Mouse (Mus musculus): Measurements from ENCODE around the gene Slc25a13. TPM values are rescaled to one million over a fixed set of nuclear protein-coding genes. Genes with fewer than 3 reads are reported as not detected.

The Slc25a13 gene
- total and polyA plus RNA-seq, 3 experiments = 15.6 to 16.7 TPM; not detected in 1

- DNase-seq (ENCODE audit: low read depth, low spot score) = no peak
- no peak overlapping the region for H3K9ac ChIP-seq (ENCODE audit: control insufficient read depth, low read depth, low read length, poor library complexity, severe bottlenecking)
- no peak overlapping the region for H3K27ac ChIP-seq (ENCODE audit: control insufficient read depth, low read depth, low read length)
- H3K79me2 ChIP-seq (ENCODE audit: control insufficient read depth, insufficient read depth, low read length, poor library complexity) = no peaks in the 10 kb centered on the region
- no peaks in the 10 kb centered on the region for H3K9me3 ChIP-seq (replicated peaks; ENCODE audit: insufficient read depth, low read length)
- H3K4me1 ChIP-seq (ENCODE audit: control insufficient read depth in 1 of 2, insufficient read depth in 2 of 2, low read length in 2 of 2) = no peaks in the 10 kb centered on the region
- H3K27me3 ChIP-seq (ENCODE audit: control insufficient read depth in 1 of 2, insufficient read depth in 2 of 2, low read length in 2 of 2) = no peaks in the 10 kb centered on the region
- TF ChIP-seq TBP (IDR thresholded peaks at IDR 0.05; ENCODE audit: low read depth, low read length) = no peak
- no peak for TF ChIP-seq ETS1 (IDR thresholded peaks at IDR 0.05; ENCODE audit: low read depth, low read length)
- TF ChIP-seq RAD21 (IDR thresholded peaks at IDR 0.05; ENCODE audit: low read depth, low read length) = no peak
- no peak for TF ChIP-seq MEF2A (IDR thresholded peaks at IDR 0.05; ENCODE audit: extremely low read depth, insufficient replicate concordance, low read depth, low read length, poor library complexity, severe bottlenecking)
- no peak overlapping the region for H3K4me3 ChIP-seq (ENCODE audit: control insufficient read depth in 1 of 2, insufficient read depth in 1 of 2, low read depth in 2 of 2, low read length in 2 of 2)
- no peaks in the 10 kb centered on the region for H3K36me3 ChIP-seq (ENCODE audit: control insufficient read depth in 1 of 2, insufficient read depth in 2 of 2, low read length in 2 of 2)
Measured at GRCm38 (mm10) chr6:6243828-6244227, 26.9 kb upstream of the Slc25a13 start.

GRCm38 (mm10) chr6:6242114-6242513, 25.1 kb upstream of the Slc25a13 start:
- Histone ChIP-seq H3K36me3 (ENCODE audit: control insufficient read depth in 1 of 2, insufficient read depth in 2 of 2, low read length in 2 of 2) (no peaks in the 10 kb centered on the region), H3K79me2 (ENCODE audit: control insufficient read depth, insufficient read depth, low read length, poor library complexity) (no peaks in the 10 kb centered on the region), H3K27me3 (ENCODE audit: control insufficient read depth in 1 of 2, insufficient read depth in 2 of 2, low read length in 2 of 2) (no peaks in the 10 kb centered on the region; a peak in 1 of 4 replicates), H3K9ac (ENCODE audit: control insufficient read depth, low read depth, low read length, poor library complexity, severe bottlenecking) (no peak overlapping the region), H3K4me3 (ENCODE audit: control insufficient read depth in 1 of 2, insufficient read depth in 1 of 2, low read depth in 2 of 2, low read length in 2 of 2) (no peak overlapping the region), H3K4me1 (ENCODE audit: control insufficient read depth in 1 of 2, insufficient read depth in 2 of 2, low read length in 2 of 2) (no peaks in the 10 kb centered on the region), H3K9me3 (replicated peaks; ENCODE audit: insufficient read depth, low read length) (no peaks in the 10 kb centered on the region), H3K27ac (ENCODE audit: control insufficient read depth, low read depth, low read length) (no peak overlapping the region)
- no peak for DNase-seq (ENCODE audit: low read depth, low spot score)
- TF ChIP-seq USF2 (IDR thresholded peaks at IDR 0.05; ENCODE audit: borderline replicate concordance in 1 of 2, insufficient read depth in 1 of 2, low read depth in 1 of 2, low read length in 2 of 2) (no peak), TBP (IDR thresholded peaks at IDR 0.05; ENCODE audit: low read depth, low read length) (no peak), MAZ (IDR thresholded peaks at IDR 0.05; ENCODE audit: low read depth, low read length) (no peak), SMC3 (IDR thresholded peaks at IDR 0.05; ENCODE audit: low read depth, low read length) (no peak), NRF1 (IDR thresholded peaks at IDR 0.05; ENCODE audit: insufficient read depth, low read depth, low read length, poor library complexity, severe bottlenecking) (no peak), MXI1 (IDR thresholded peaks at IDR 0.05; ENCODE audit: low read depth, low read length) (no peak)

GRCm38 (mm10) chr6:6236788-6237298, 19.9 kb upstream of the Slc25a13 start:
- H3K27ac ChIP-seq (ENCODE audit: control insufficient read depth, low read depth, low read length) = no peak overlapping the region
- H3K9me3 ChIP-seq (replicated peaks; ENCODE audit: insufficient read depth, low read length) = no peaks in the 10 kb centered on the region
- H3K79me2 ChIP-seq (ENCODE audit: control insufficient read depth, insufficient read depth, low read length, poor library complexity) = no peaks in the 10 kb centered on the region
- H3K36me3 ChIP-seq (ENCODE audit: control insufficient read depth in 1 of 2, insufficient read depth in 2 of 2, low read length in 2 of 2) = no peaks in the 10 kb centered on the region
- no peak overlapping the region for H3K9ac ChIP-seq (ENCODE audit: control insufficient read depth, low read depth, low read length, poor library complexity, severe bottlenecking)
- TF ChIP-seq ZC3H11A (IDR thresholded peaks at IDR 0.05; ENCODE audit: low read depth, low read length) = no peak
- TF ChIP-seq KAT2A (conservative IDR thresholded peaks at IDR 0.05; ENCODE audit: low read depth, low read length) = no peak
- no peak for DNase-seq (ENCODE audit: low read depth, low spot score)
- H3K4me3 ChIP-seq (ENCODE audit: control insufficient read depth in 1 of 2, insufficient read depth in 1 of 2, low read depth in 2 of 2, low read length in 2 of 2) = no peak overlapping the region
- H3K27me3 ChIP-seq (ENCODE audit: control insufficient read depth in 1 of 2, insufficient read depth in 2 of 2, low read length in 2 of 2) = no peaks in the 10 kb centered on the region; a peak in 1 of 4 replicates
- H3K4me1 ChIP-seq (ENCODE audit: control insufficient read depth in 1 of 2, insufficient read depth in 2 of 2, low read length in 2 of 2) = no peaks in the 10 kb centered on the region
